Mouse (Mus musculus) cerebellum, postnatal 10 days (tissue): Measurements from ENCODE around the gene Gm20388.
"Not testable (repeated sequence)": the region's sequence is repeated elsewhere in the genome, so short reads cannot be mapped to it uniquely, and the experiment has no call there.

ENCODE experiments used
- DNase-seq, 2 experiments: peaks; one replicate each; pipeline ENCODE4 v3.0.0; 2021; ENCODE audit warnings: mixed read lengths in 2 of 2

The Gm20388 gene

GRCm38 (mm10) chr8:121121704-121122103 is 1211.1 kb downstream of the Gm20388 start:
- no peak for DNase-seq

DNA sequence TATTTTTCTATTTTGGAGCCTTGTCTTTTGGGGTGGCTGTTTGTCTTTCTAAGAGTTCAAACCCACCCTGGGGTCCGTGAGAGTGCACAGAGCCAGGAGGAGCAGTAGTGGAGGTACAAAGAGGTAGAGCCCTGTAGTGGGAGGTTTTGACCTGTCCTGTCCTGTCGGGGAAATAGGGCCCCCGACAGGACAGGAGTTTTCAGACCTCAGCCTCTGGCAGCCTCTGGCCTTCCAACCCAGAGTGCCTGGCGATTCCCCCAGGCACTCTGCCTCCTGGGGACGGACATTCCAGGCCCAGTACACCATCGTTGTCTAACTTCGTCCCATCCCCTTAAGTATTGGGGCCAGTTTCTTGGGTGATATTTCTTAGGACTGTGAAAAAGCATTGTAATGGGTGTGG is 1211.7 kb downstream of the Gm20388 start:
- DNase-seq, result no peak

DNA sequence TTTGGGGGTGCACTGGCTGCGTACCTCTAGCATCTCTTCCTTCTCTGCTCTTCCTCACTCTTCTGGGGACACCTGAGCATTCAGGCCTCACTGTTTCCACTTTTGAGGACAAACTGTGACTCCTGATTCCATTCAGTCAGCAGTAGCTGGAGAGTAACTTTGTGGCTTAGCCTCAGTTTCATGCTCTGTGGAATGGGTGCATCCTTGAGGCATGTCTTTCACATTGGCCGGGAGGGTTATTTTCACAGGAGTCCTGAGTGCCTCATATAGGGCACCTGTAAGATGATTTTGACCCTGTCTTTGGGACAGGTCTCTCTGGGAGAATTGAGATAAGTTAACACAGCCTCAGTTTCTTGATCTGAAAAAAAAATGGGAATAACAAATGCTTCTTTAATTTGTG is 1212.5 kb downstream of the Gm20388 start:
- no peak for DNase-seq

GRCm38 (mm10) chr8:121124547-121125239 is 1214.1 kb downstream of the Gm20388 start:
- no peak for DNase-seq

GRCm38 (mm10) chr8:121125311-121125876 is 1214.8 kb downstream of the Gm20388 start:
- DNase-seq, result peak; percentile 72 to 77

DNA sequence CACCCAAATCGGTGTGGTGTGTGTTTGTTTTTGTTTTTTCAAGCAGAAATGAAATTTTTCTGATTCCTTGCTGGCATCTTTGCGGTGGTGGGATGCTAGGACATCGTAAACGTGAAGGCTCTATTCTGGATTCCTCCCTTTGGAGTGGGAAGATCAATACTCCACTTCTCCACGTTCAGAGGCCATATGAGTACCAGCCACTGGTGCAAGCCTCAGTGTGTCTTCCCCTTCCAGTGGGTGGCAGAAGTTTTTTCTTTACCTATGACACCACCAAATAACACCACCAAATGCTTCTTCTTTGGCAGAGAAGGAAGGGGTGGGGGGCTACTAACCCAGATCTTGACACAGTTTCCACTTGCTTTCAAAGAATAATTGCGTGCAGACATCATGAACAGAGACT is 1215.5 kb downstream of the Gm20388 start:
- DNase-seq, result no peak

- DNase-seq, result no peak
These were observed 1216.1 kb downstream of the Gm20388 start for GRCm38 (mm10) chr8:121126694-121127093.

GRCm38 (mm10) chr8:121127291-121127701 is 1216.7 kb downstream of the Gm20388 start:
- DNase-seq, result no peak

DNA sequence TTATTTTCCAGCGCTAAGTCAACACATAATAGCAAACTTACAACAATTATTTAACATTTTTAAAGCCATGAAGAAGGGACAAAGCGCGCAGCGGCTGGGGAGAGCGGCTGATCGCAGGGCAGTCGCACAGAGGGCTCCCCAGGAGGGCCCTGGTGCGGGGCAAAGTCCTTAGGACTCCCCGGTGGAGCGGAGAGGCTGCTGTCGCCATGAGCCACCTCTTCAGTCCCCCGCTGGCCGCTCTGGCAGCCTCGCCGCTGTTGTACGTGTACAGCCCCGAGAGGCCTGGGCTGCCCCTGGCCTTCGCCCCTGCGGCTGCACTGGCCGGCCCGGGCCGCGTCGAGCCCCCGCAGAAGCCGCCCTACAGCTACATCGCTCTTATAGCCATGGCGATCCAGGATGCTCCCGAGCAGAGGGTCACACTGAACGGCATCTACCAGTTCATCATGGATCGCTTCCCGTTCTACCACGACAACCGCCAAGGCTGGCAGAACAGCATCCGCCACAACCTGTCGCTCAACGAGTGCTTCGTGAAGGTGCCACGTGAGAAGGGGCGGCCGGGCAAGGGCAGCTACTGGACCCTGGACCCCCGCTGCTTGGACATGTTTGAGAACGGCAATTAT is 1217.2 kb downstream of the Gm20388 start, which contains the start of gene Foxl1:
TSS of gene Foxl1 (plus strand) at position 185 of the 620 bp plus-strand sequence.
- peak; percentile 32 to 47 for DNase-seq

GRCm38 (mm10) chr8:121128531-121129264 is 1218.1 kb downstream of the Gm20388 start:
- DNase-seq, result peak; percentile 43 to 48

DNA sequence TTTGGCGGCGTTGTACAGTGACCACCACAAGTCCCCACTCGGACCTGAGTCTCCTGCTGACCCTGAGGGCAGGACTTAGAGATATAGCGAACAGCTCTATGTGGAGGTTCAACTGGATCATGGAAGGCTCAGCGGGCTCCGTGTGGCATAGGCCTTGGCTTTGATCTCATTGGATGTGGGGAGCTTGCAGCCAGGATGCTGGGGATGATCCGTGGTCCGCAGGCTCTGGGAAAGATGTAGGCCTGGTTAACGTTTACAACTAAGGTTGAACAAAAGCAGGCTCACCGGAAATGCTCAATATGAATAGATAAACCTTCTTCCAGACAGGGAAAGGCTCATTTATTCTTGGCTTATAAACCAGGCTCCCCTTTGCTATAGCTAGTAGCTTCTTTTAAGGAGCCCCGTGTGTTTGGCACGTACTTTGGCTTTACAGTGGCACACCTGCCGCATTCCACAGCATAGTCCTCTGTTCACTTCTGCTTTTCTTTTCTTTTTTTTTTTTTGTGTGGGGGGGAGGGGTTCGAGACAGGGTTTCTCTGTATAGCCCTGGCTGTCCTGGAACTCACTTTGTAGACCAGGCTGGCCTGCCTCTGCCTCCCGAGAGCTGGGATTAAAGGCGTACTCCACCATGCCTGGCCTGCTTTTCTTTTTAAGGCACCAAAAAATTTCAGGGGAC is 1218.8 kb downstream of the Gm20388 start:
- DNase-seq, result no peak

DNA sequence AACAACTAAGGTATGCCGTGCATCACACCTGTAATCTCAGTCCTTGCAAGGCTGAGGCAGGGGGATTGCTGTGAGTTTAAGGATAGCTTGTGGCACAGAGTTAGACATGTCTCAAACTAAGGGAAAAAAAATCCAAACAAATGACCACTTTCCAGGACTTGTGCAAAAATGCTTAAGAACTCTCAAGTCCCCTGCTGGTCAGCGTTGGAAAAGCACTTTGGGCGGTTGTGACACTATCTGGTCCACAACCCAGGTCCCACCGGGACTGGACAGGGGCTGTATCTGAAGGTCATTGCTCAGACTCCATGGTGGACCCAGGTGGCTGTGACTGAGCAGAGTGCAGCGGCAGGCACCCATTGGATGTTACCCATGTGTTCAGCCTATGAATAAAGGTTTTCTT is 1219.9 kb downstream of the Gm20388 start:
- DNase-seq, result peak; percentile 48 to 59

GRCm38 (mm10) chr8:121132961-121133513 is 1222.4 kb downstream of the Gm20388 start:
- no peak for DNase-seq

- no peak for DNase-seq
These were observed 1223.5 kb downstream of the Gm20388 start for GRCm38 (mm10) chr8:121134102-121134501.

- no peak for DNase-seq
These were observed 1223.9 kb downstream of the Gm20388 start for GRCm38 (mm10) chr8:121134512-121134911.

GRCm38 (mm10) chr8:121136856-121137255 is 1226.2 kb downstream of the Gm20388 start:
- no peak for DNase-seq

GRCm38 (mm10) chr8:121145457-121146134 is 1235.0 kb downstream of the Gm20388 start:
- DNase-seq, result not testable (repeated sequence)

DNA sequence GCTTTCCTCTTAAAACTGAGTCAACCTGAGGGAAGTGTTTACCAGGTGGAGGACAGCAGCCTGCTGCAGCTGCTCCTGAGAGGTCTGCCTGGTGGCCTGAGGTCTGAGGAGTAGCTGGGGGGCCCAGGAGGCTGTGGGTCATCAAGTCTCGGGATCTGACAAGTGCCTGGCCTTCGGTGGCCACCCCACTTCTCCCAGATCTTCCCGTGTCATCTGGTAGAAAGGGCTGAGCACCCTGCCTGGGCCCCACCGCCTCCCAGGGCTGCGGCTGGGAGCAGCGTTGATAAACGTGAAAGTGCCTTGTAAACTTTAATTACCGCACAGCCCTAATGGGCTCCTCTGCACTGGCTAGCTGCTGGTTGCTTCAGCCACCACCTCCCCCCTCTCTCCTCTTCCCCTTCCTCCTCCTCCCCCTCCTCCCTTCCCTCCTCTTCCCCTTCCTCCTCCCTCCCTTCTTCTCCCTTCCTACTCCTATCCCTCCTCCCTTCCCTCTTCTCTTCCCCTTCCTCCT is 1238.0 kb downstream of the Gm20388 start:
- DNase-seq, result no peak

GRCm38 (mm10) chr8:121152394-121152793 is 1241.8 kb downstream of the Gm20388 start:
- DNase-seq, result no peak

DNA sequence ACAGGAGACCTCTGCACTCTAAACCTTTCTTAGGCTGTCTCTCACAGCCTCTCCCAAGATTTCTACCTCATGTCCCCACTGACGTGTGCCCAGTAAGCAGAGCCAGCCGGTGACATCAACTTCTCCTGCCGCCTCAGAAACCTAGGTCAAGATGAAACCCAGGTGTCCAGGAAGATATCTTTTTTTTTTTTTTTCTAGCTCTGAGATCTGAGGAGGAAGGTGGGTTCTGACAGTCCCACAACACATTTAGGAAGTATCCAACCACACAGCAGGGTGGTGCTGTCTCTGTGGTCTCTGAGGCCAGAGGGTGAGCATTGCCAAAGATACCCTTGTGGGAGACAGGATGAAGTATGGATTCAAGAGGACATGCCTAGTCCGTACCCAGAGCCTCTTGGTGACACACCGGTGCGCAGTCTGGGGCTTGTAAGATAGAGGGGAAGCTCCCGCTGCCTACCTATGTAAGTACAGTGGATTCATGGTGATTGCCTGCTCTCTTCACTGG is 1246.4 kb downstream of the Gm20388 start:
- no peak for DNase-seq

- no peak for DNase-seq
These were observed 1248.2 kb downstream of the Gm20388 start for GRCm38 (mm10) chr8:121158812-121159211.
